Comparison of ENCODE assay signal across 27 mouse cellular contexts in genomic region chr7:63955440-63955839, GRCm38 (mm10). TPM values are rescaled to one million over a fixed set of nuclear protein-coding genes. Genes with fewer than 3 reads are reported as not detected.
DNase-seq lines count a peak whose midpoint lies in the region; ATAC-seq and TF ChIP-seq lines count a peak whose summit lies in the region.
"Had no signal": no experiment of that assay in that cellular context is flagged by ENCODE, and none has a peak within 500 bp of the region (broad histone marks: within the 10 kb centered on the region; RNA-seq: fewer than 3 reads in every experiment).

No protein-coding gene starts in this region.

- peak; percentile 1 for DNase-seq in hindbrain, embryonic 14.5 days (ENCODE audit: low spot score)
- DNase-seq in hindbrain, postnatal 0 days (ENCODE audit: low spot score) = no peak
- DNase-seq in liver, embryonic 13.5 days = no peak
- no peak for DNase-seq in embryo, embryonic 10.5 days (ENCODE audit: low spot score)
- DNase-seq: adrenal gland, postnatal 14 days; cerebellum, postnatal 36 days; gastrocnemius, postnatal 36 days; kidney, postnatal 4 days; lung, embryonic 14.5 days; lung, postnatal 36 days; right cerebral cortex, postnatal 14 days had no signal

- 88% methylated on average over 2 of the region's 2 CpGs for WGBS in hindbrain, embryonic 14.5 days
- 83% methylated on average over 2 of the region's 2 CpGs for WGBS in hindbrain, postnatal 0 days
- 69% methylated on average over 2 of the region's 2 CpGs for WGBS in liver, embryonic 13.5 days (ENCODE audit: insufficient replicate concordance)
- WGBS in heart, embryonic 12.5 days = 68% methylated on average over 2 of the region's 2 CpGs

- TF ChIP-seq EP300 in ES-Bruce4 (IDR thresholded peaks at IDR 0.05; ENCODE audit: insufficient read depth, low read depth, low read length) = 0 out of 2 replicates have a peak, but pooled peaks have one; percentile 67

- H3K4me1 ChIP-seq in hindbrain, embryonic 14.5 days (replicated peaks; ENCODE audit: control insufficient read depth, insufficient read depth, low read length) = peaks cover 24% of the 10 kb centered on the region
- H3K4me1 ChIP-seq in hindbrain, postnatal 0 days (ENCODE audit: insufficient read depth, low read length) = peaks cover 25% of the 10 kb centered on the region
- H3K4me1 ChIP-seq in E14TG2a.4 (replicated peaks; ENCODE audit: low read depth, low read length) (peaks cover 88% of the 10 kb centered on the region), ES-Bruce4 (ENCODE audit: control insufficient read depth, insufficient read depth, low read length) (peaks cover 27% of the 10 kb centered on the region)
- peaks cover 82% of the 10 kb centered on the region for H3K4me1 ChIP-seq in liver, embryonic 13.5 days (replicated peaks)
- H3K4me1 ChIP-seq in heart, embryonic 12.5 days (replicated peaks) = peaks cover 16% of the 10 kb centered on the region

- H3K9ac ChIP-seq in hindbrain, embryonic 14.5 days = no peak overlapping the region
- no peak overlapping the region for H3K9ac ChIP-seq in hindbrain, postnatal 0 days (replicated peaks; ENCODE audit: low read length)
- no peak overlapping the region for H3K9ac ChIP-seq in ES-Bruce4 (ENCODE audit: low read depth, poor library complexity, severe bottlenecking)
- H3K9ac ChIP-seq in liver, embryonic 13.5 days = peak overlapping the region; percentile 24; the same call in 1 of the 2 replicates
- no peak overlapping the region for H3K9ac ChIP-seq in heart, embryonic 12.5 days
- H3K9ac ChIP-seq: hindbrain, embryonic 15.5 days; lung, embryonic 14.5 days had no signal

- no peak overlapping the region for H3K4me2 ChIP-seq in hindbrain, embryonic 14.5 days (replicated peaks)
- no peak overlapping the region for H3K4me2 ChIP-seq in hindbrain, postnatal 0 days (ENCODE audit: low read depth, low read length)
- H3K4me2 ChIP-seq in liver, embryonic 13.5 days = no peak overlapping the region; the same call in 1 of the 2 replicates
- H3K4me2 ChIP-seq in heart, embryonic 12.5 days = no peak overlapping the region
- H3K4me2 ChIP-seq: hindbrain, embryonic 15.5 days; lung, embryonic 14.5 days had no signal

- no peak overlapping the region for H3K27ac ChIP-seq in hindbrain, embryonic 14.5 days
- no peak overlapping the region for H3K27ac ChIP-seq in hindbrain, postnatal 0 days
- H3K27ac ChIP-seq in ES-Bruce4 (ENCODE audit: insufficient read depth, low read length) = peak overlapping the region; percentile 95
- H3K27ac ChIP-seq in liver, embryonic 13.5 days = peak overlapping the region; percentile 79
- H3K27ac ChIP-seq in heart, embryonic 12.5 days (ENCODE audit: poor library complexity, severe bottlenecking) = no peak overlapping the region
- H3K27ac ChIP-seq: hindbrain, embryonic 15.5 days had no signal

- no peaks in the 10 kb centered on the region for H3K27me3 ChIP-seq in hindbrain, embryonic 14.5 days (ENCODE audit: control insufficient read depth, insufficient read depth, low read length)
- no peaks in the 10 kb centered on the region for H3K27me3 ChIP-seq in hindbrain, postnatal 0 days (ENCODE audit: insufficient read depth, low read length)
- H3K27me3 ChIP-seq in E14TG2a.4 (ENCODE audit: insufficient read depth, low read length) = no peaks in the 10 kb centered on the region
- H3K27me3 ChIP-seq in ES-Bruce4 (ENCODE audit: control insufficient read depth, insufficient read depth, low read length, poor library complexity, severe bottlenecking) = no peaks in the 10 kb centered on the region
- no peaks in the 10 kb centered on the region for H3K27me3 ChIP-seq in liver, embryonic 13.5 days
- H3K27me3 ChIP-seq in heart, embryonic 12.5 days (replicated peaks) = peaks cover 4% of the 10 kb centered on the region; the same call in 1 of the 2 replicates
- H3K27me3 ChIP-seq: hindbrain, embryonic 15.5 days had no signal

- no peak for ATAC-seq in hindbrain, embryonic 14.5 days (ENCODE audit: low FRiP score)
- no peak for ATAC-seq in hindbrain, postnatal 0 days
- no peak for ATAC-seq in liver, embryonic 13.5 days (ENCODE audit: low read depth)
- no peak for ATAC-seq in heart, embryonic 12.5 days (ENCODE audit: insufficient number of reproducible peaks, low FRiP score)
- ATAC-seq: activated CD4-positive, CD25-positive, alpha-beta regulatory T cell, adult 4 months had no signal

- no peaks in the 10 kb centered on the region for H3K9me3 ChIP-seq in hindbrain, embryonic 14.5 days (ENCODE audit: control insufficient read depth, low read length)
- no peaks in the 10 kb centered on the region for H3K9me3 ChIP-seq in hindbrain, postnatal 0 days (ENCODE audit: low read length)
- 0 out of 2 replicates have a peak, but pooled peaks cover 1% of the 10 kb centered on the region for H3K9me3 ChIP-seq in E14TG2a.4 (ENCODE audit: low read length)
- H3K9me3 ChIP-seq in ES-Bruce4 (replicated peaks; ENCODE audit: control insufficient read depth, insufficient read depth, low read length, poor library complexity, severe bottlenecking) = no peaks in the 10 kb centered on the region
- no peaks in the 10 kb centered on the region for H3K9me3 ChIP-seq in liver, embryonic 13.5 days (replicated peaks)
- no peaks in the 10 kb centered on the region for H3K9me3 ChIP-seq in heart, embryonic 12.5 days (replicated peaks)
- H3K9me3 ChIP-seq: hindbrain, embryonic 15.5 days had no signal

- TF ChIP-seq POLR2A in ES-Bruce4 (IDR thresholded peaks at IDR 0.05; ENCODE audit: insufficient read depth, low read length) = no peak

- no peak overlapping the region for H3K4me3 ChIP-seq in hindbrain, embryonic 14.5 days (replicated peaks; ENCODE audit: low read length)
- no peak overlapping the region for H3K4me3 ChIP-seq in hindbrain, postnatal 0 days (ENCODE audit: low read length)
- H3K4me3 ChIP-seq in E14TG2a.4 (replicated peaks; ENCODE audit: low read length) (0 out of 2 replicates have a peak overlapping the region, but pooled peaks have one; percentile 81), ES-Bruce4 (ENCODE audit: low read depth, low read length) (no peak overlapping the region)
- no peak overlapping the region for H3K4me3 ChIP-seq in liver, embryonic 13.5 days (replicated peaks)
- no peak overlapping the region for H3K4me3 ChIP-seq in heart, embryonic 12.5 days
- H3K4me3 ChIP-seq: hindbrain, embryonic 15.5 days; myocyte had no signal

- TF ChIP-seq CTCF in hindbrain, postnatal 0 days (IDR thresholded peaks at IDR 0.05; ENCODE audit: low read depth) = no peak
- TF ChIP-seq CTCF in E14TG2a.4 (conservative IDR thresholded peaks at IDR 0.05; ENCODE audit: low read length) = no peak
- no peak for TF ChIP-seq CTCF in ES-Bruce4 (IDR thresholded peaks at IDR 0.05; ENCODE audit: low read depth, low read length)

- H3K36me3 ChIP-seq in hindbrain, embryonic 14.5 days (replicated peaks; ENCODE audit: control insufficient read depth, insufficient read depth) = no peaks in the 10 kb centered on the region
- no peaks in the 10 kb centered on the region for H3K36me3 ChIP-seq in hindbrain, postnatal 0 days (ENCODE audit: insufficient read depth, low read length)
- H3K36me3 ChIP-seq in E14TG2a.4 (ENCODE audit: insufficient read depth, low read length) (peaks cover 5% of the 10 kb centered on the region; the same call in 1 of the 2 replicates), ES-Bruce4 (ENCODE audit: control insufficient read depth, insufficient read depth, low read length, poor library complexity, severe bottlenecking) (no peaks in the 10 kb centered on the region)
- H3K36me3 ChIP-seq in liver, embryonic 13.5 days = no peaks in the 10 kb centered on the region
- H3K36me3 ChIP-seq in heart, embryonic 12.5 days = no peaks in the 10 kb centered on the region
- H3K36me3 ChIP-seq: G1E; hindbrain, embryonic 15.5 days had no signal

RNA-seq across cellular contexts. Expression of gene Klf13, which starts 16.7 kb away (rescaled TPM):
- 25.2 and 25.4 TPM in 2 replicates for polyA plus RNA-seq in hindbrain, embryonic 14.5 days (2014; fragmentation: Nextera tagmentation; extraction: Ambion mirVana)
- 30.7 and 34.0 TPM in 2 replicates for total RNA-seq in hindbrain, postnatal 0 days (2014; rRNA removed)
- polyA plus RNA-seq in hindbrain, postnatal 0 days (2015; fragmentation: Nextera tagmentation; extraction: Ambion mirVana) = 26.9 and 28.0 TPM in 2 replicates
- polyA plus RNA-seq in ES-Bruce4 (2011; ENCODE audit: insufficient read depth, insufficient read length, low read depth, missing spikeins) = 36.5 and 38.2 TPM in 2 replicates
- polyA plus RNA-seq in liver, embryonic 13.5 days (2015; fragmentation: Nextera tagmentation; extraction: Ambion mirVana) = 13.6 and 14.1 TPM in 2 replicates
- 16.7 and 17.4 TPM in 2 replicates for polyA plus RNA-seq in heart, embryonic 12.5 days (2016; fragmentation: Nextera tagmentation; extraction: Ambion mirVana)

RNA-seq across cellular contexts. Expression of gene E030018B13Rik, which starts 38.8 kb away (rescaled TPM):
- not detected in 2 replicates for polyA plus RNA-seq in hindbrain, embryonic 14.5 days (2014; fragmentation: Nextera tagmentation; extraction: Ambion mirVana)
- total RNA-seq in hindbrain, postnatal 0 days (2014; rRNA removed) = not detected in 2 replicates
- polyA plus RNA-seq in hindbrain, postnatal 0 days (2015; fragmentation: Nextera tagmentation; extraction: Ambion mirVana) = not detected in 2 replicates
- polyA plus RNA-seq in ES-Bruce4 (2011; ENCODE audit: insufficient read depth, insufficient read length, low read depth, missing spikeins) = not detected in 2 replicates
- not detected in 2 replicates for polyA plus RNA-seq in liver, embryonic 13.5 days (2015; fragmentation: Nextera tagmentation; extraction: Ambion mirVana)
- not detected in 2 replicates for polyA plus RNA-seq in heart, embryonic 12.5 days (2016; fragmentation: Nextera tagmentation; extraction: Ambion mirVana)
- total RNA-seq: adrenal gland, postnatal 14 days; G1E; gastrocnemius, postnatal 36 days; heart, adult 8-10 months; layer of hippocampus, postnatal 14 days; neutrophil, adult 5-6 weeks had no signal
- polyA plus RNA-seq: brain, embryonic 14.5 days; embryonic facial prominence, embryonic 11.5 days; erythroblast, embryonic 14.5 days; G1E; hindbrain, embryonic 15.5 days; intestine, embryonic 16.5 days; limb, embryonic 11.5 days; spleen, adult 2 months had no signal

Comparison
In these comparisons a context has a peak if more than half of its experiments do, and no peak if none do; other contexts are left out.
1. H3K27ac ChIP-seq: peak in ES-Bruce4 (single experiment) and liver, embryonic 13.5 days (single experiment); none in hindbrain, embryonic 14.5 days (single experiment), hindbrain, postnatal 0 days (single experiment) and heart, embryonic 12.5 days (single experiment).